Mouse (Mus musculus): Measurements from ENCODE around the gene Slc36a3. TPM values are rescaled to one million over a fixed set of nuclear protein-coding genes. Genes with fewer than 3 reads are reported as not detected.

Gene Slc36a3
- polyA plus RNA-seq, 1 experiment, result not detected

DNA sequence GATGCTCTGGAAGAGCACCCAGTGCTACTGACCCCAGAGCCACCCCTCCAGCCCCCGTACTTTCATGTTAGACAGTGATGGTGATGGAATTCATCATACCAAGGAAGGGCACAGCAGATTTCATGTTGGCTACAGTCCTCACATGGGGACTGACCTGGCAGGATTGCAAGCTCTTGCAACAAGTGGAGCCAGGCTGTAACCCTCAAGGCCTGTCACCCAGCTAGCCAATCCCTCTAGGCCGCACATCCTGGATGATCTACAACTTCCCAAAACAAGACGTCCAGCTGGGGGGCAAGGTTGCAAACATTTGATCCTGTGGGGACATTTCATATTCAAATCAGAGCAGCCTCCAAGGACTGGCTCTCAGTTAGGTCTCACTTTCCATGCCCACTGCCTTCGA lies 66.9 kb downstream of the Slc36a3 start:
- TF ChIP-seq CTCF (IDR thresholded peaks at IDR 0.05; ENCODE audit: borderline replicate concordance, extremely low read depth, insufficient read depth, insufficient read length) (no peak), POLR2A (IDR thresholded peaks at IDR 0.05; ENCODE audit: borderline replicate concordance, extremely low read depth, insufficient read depth, insufficient read length, poor library complexity, severe bottlenecking) (no peak)

GRCm38 (mm10) chr11:55081206-55081605 lies 70.3 kb downstream of the Slc36a3 start:
- TF ChIP-seq POLR2A (IDR thresholded peaks at IDR 0.05; ENCODE audit: borderline replicate concordance, extremely low read depth, insufficient read depth, insufficient read length, poor library complexity, severe bottlenecking) (no peak), CTCF (IDR thresholded peaks at IDR 0.05; ENCODE audit: borderline replicate concordance, extremely low read depth, insufficient read depth, insufficient read length) (no peak)
- no peak for DNase-seq (ENCODE audit: low read depth)

More for the DNA sequence above, 66.9 kb downstream of the Slc36a3 start:
- DNase-seq (ENCODE audit: low read depth), result no peak

DNA sequence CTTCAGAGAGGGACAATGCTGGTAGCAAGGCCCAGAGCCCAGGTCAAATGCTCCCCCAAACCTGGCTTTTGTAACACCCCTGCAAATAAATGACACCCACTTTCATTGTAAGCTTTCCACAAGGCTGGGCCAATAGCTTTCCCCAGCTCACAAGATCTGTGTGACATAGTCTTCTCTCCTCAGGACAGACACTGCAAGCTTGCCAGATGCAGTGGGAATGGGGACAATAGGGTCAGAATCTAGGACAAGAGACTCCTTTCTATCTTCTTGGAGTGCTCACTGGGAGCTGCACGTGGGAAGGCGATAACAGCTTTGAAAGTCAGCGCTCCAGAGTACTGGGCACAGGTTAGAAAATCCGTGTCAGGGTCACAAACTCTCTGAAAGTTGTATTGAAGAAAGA lies 72.3 kb downstream of the Slc36a3 start:
- no peak for DNase-seq (ENCODE audit: low read depth)
- TF ChIP-seq CTCF (IDR thresholded peaks at IDR 0.05; ENCODE audit: borderline replicate concordance, extremely low read depth, insufficient read depth, insufficient read length) (no peak), POLR2A (IDR thresholded peaks at IDR 0.05; ENCODE audit: borderline replicate concordance, extremely low read depth, insufficient read depth, insufficient read length, poor library complexity, severe bottlenecking) (no peak)

DNA sequence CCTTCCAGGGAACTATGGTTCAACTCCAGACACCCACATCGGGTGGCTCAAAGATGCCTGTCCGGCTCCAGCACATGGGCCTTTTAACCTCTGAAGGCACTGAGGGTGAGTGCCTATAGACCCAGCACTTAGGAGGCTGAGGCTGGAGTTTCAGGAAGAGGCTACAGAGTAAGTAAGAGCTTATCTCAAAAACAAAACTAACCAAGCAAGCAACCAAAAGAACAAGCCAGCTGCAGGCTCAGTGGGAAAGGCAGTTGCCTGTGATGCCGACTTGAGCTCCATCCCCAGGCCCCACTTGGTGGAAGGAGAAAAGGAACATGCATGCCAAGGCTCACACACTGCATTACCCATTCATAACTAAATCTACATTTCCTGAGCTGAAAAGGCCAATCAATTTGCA lies 73.0 kb downstream of the Slc36a3 start:
- TF ChIP-seq POLR2A (IDR thresholded peaks at IDR 0.05; ENCODE audit: borderline replicate concordance, extremely low read depth, insufficient read depth, insufficient read length, poor library complexity, severe bottlenecking) (no peak), CTCF (IDR thresholded peaks at IDR 0.05; ENCODE audit: borderline replicate concordance, extremely low read depth, insufficient read depth, insufficient read length) (no peak)
- DNase-seq (ENCODE audit: low read depth), result no peak

GRCm38 (mm10) chr11:55077331-55078231 lies 73.9 kb downstream of the Slc36a3 start, which contains the start of gene Ccdc69:
Gene Ccdc69, minus strand, starts transcription at chr11:55078131.
- DNase-seq (ENCODE audit: low read depth), result peak; percentile 73
- TF ChIP-seq CTCF (IDR thresholded peaks at IDR 0.05; ENCODE audit: borderline replicate concordance, extremely low read depth, insufficient read depth, insufficient read length), result no peak
- TF ChIP-seq POLR2A (IDR thresholded peaks at IDR 0.05; ENCODE audit: borderline replicate concordance, extremely low read depth, insufficient read depth, insufficient read length, poor library complexity, severe bottlenecking), result no peak

DNA sequence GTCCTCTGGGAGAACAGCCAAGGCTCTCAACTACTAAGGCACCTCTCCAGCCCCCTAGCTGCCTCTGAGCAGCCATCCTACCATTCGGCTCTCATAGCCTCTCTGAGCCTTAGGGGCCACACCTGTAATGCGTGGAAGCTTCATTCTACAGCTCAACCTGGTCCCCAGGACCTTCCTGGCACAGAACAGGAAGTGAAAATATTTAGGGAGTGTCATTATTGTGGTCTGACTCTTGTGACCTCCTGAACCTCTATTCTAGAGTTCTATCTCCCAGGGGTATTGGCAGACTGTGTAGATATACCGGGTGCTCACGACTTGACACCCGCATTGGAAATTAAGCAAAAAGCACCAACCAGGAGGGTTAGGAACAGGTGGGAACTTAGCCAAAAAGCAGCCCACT lies 75.3 kb downstream of the Slc36a3 start:
- DNase-seq (ENCODE audit: low read depth), result no peak
- TF ChIP-seq CTCF (IDR thresholded peaks at IDR 0.05; ENCODE audit: borderline replicate concordance, extremely low read depth, insufficient read depth, insufficient read length) (no peak), POLR2A (IDR thresholded peaks at IDR 0.05; ENCODE audit: borderline replicate concordance, extremely low read depth, insufficient read depth, insufficient read length, poor library complexity, severe bottlenecking) (no peak)

- peak; percentile 73 for DNase-seq (ENCODE audit: low read depth)
- TF ChIP-seq POLR2A (IDR thresholded peaks at IDR 0.05; ENCODE audit: borderline replicate concordance, extremely low read depth, insufficient read depth, insufficient read length, poor library complexity, severe bottlenecking) (no peak), CTCF (IDR thresholded peaks at IDR 0.05; ENCODE audit: borderline replicate concordance, extremely low read depth, insufficient read depth, insufficient read length) (no peak)
Observed at GRCm38 (mm10) chr11:55075602-55076001, 75.9 kb downstream of the Slc36a3 start.

Other genes starting within 250 kb of the Slc36a3 start
- gene Gpx3, start 249.3 kb downstream of the Slc36a3 start, polyA plus RNA-seq (2012; rRNA removed), result 5.8 and 14.6 TPM in 2 replicates
- gene Tnip1, start 188.8 kb downstream of the Slc36a3 start, polyA plus RNA-seq (2012; rRNA removed), result 13.3 and 16.0 TPM in 2 replicates
- gene Anxa6, start 118.3 kb downstream of the Slc36a3 start, polyA plus RNA-seq (2012; rRNA removed), result 33.2 and 47.6 TPM in 2 replicates
- gene Ccdc69, start 73.6 kb downstream of the Slc36a3 start, polyA plus RNA-seq (2012; rRNA removed), result 0.23 and 0.34 TPM in 2 replicates
- gene Gm2a, start 53.6 kb downstream of the Slc36a3 start, polyA plus RNA-seq (2012; rRNA removed), result 7.8 and 11.5 TPM in 2 replicates
- 0.09 and 0.85 TPM in 2 replicates for gene Slc36a2, start 33.4 kb upstream of the Slc36a3 start, polyA plus RNA-seq (2012; rRNA removed)
- gene Slc36a1, start 52.6 kb upstream of the Slc36a3 start, polyA plus RNA-seq (2012; rRNA removed), result 13.7 and 22.1 TPM in 2 replicates
- gene Fat2, start 184.9 kb upstream of the Slc36a3 start, polyA plus RNA-seq (2012; rRNA removed), result 0.18 and 0.51 TPM in 2 replicates

Data from brain, embryonic 14.5 days (tissue).